Mouse (Mus musculus) forelimb bud, embryonic 11.5 days (tissue): ENCODE measurements at regions not wholly inside any gene's neighbourhood (a gene's known extent, or its start where the extent isn't known, plus 50 kb on each side); places are given as distances from the start of the nearest gene placed in this dataset.

Source experiments
- DNase-seq: peaks from one replicate; pipeline ENCODE4 v3.0.0-alpha.2; 2012; ENCODE audit warnings: low read depth, low spot score

GRCm38 (mm10) chr4:127639765-127640164 is 281.8 kb upstream of the Gjb5 start:
- DNase-seq = no peak

DNA sequence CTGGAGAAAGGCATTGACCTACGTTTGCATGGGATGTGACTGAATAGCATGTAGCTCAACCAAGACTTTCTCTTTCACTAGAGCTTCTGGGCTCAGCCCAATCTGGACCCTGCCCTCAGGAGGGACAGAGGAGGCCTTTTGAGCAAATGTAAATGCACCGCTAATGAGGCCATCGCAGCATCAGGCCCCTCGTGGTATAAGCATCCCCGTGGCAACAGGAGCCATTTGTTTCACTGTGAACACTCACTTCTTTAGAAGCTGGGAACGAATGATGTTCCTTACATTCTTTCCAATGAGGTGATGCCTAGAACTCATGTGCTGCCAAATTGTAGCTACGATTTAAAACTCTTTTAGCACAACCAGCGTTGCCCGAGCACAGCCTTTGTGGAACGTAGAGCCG is 279.0 kb upstream of the Gjb5 start:
- no peak for DNase-seq

DNA sequence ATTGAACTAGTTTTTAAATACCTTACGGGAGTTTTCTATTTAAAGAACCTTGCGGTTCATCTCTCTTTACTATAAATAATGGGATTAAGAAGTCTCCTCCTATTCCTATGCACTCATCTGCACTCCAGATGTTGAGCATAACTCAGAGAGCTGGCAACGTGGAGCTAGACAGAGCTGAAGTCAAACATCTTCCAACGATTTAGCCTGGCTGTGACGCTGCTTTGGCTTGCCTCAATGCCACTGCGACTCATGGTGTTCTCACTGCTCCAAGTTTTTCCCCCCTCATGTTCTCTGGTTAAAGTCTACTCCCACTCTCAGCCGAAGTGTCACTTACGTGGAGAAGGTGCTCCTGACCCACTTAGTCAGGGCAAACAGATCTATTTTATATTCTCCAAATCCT is 277.3 kb upstream of the Gjb5 start:
- DNase-seq = no peak

DNA sequence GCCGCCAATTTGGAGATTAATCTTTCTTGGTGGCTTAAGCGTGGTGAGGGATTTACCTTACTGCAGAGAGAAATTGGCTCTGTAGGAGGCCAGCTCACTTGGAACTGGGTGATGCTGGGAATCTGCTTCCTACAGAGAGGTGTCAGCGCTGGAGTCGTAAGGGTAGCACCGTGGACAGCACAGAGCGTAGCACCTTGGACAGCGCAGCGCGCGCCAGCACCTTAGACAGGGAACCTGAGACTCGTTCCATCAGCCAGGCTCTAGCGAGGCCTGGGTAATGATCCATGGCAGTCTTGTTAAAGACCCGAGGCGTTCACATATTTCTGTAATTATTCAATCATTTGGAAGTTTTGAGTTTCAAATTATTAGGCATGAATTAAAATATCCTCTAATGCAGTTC is 261.9 kb upstream of the Gjb5 start:
- peak; percentile 84 for DNase-seq

DNA sequence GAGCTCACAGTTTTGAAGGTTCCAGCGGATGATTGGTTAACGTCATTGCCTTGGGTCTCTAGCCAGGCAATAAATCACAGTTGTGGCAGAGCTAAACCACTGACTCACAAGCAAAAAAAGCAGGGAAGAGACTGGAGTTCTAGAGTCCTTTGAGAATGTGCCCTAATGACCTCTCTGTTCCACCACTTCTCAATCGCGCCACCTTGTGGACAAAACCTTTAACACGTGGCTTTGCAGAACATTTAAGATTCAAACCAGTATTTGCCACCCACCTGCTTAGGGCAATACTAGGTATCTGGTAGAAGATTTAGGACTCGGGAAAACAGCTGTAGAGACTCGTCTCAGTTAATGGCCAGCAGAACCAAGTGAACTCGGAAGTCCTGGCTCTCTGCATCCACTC is 254.8 kb upstream of the Gjb5 start:
- DNase-seq = peak; percentile 39

DNA sequence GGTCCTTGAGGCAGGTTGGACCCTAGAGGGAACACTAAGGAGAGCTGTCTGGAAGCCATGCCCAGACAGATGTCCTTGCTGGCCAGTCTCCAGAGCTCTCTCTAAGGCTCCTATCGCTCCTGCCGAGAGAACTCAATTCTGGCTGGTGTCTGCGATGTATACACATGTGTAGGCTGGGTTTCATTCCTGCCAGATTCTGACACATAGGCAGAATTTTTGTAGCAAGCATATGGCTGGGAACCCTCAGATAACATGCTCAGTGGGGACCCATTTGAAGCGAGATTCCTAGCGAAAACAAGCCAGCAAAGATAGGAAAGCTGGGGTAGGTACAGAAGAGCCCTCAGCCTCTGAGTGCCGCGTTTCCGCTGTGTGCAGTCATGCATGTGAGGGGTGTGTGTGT is 242.9 kb upstream of the Gjb5 start:
- DNase-seq = no peak

DNA sequence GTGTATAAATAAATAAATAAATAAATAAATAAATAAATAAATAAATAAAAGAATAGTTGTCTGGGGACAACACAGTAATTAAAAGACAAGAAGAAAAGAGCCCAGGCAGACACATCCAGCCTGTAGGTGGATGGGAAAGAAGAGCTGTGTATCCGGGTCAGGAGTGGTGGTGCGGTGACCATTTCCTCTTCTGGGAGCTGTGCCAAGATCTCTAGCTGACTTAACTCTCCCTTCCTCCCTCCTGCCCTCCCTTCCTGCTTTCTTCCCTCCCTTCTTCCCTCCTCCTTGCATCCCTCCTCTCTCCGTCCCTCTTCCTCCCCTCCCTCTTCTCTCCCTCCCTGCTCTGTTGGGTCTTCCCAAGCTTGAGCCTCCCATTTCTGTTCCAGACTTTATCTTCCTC is 240.6 kb upstream of the Gjb5 start:
- DNase-seq = no peak

DNA sequence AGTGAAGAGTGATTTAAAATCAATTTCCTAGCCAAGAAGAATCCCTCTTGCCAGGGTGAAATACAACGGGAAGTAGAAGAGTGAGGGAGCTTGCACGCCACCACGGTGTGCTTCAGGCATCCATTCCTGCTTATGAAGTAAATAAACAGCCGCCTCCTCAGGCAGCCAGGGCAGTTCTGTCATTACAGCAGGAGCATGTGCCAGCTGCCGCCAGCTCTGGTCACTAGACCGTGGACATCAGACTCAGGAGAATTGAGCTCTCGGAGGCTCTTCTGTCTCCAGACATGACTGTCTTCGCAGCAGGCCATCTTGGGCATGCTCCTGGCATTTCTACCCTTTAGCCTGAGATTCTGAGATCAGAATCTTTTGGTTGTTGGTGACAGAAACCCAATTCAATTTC is 236.1 kb upstream of the Gjb5 start:
- DNase-seq = no peak

DNA sequence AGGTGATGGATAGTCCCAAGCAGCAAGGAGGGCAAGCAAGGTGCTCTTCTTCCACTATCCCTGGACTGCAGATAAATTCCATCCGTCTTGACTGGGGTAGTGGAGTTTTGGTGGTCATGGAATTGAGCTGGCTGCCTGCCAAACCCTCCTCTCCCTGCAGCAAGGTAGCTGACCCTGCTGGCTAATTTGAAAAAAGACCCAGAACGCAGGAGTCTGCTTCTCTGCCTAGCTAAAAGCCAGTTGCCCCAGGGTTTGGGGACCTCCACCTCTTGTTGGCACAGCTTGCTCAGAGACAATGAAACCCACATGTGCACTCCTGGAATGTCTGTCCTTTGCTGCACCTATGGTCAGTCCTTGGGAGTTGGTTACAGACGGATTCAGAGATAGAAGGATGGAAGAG is 233.6 kb upstream of the Gjb5 start:
- no peak for DNase-seq

DNA sequence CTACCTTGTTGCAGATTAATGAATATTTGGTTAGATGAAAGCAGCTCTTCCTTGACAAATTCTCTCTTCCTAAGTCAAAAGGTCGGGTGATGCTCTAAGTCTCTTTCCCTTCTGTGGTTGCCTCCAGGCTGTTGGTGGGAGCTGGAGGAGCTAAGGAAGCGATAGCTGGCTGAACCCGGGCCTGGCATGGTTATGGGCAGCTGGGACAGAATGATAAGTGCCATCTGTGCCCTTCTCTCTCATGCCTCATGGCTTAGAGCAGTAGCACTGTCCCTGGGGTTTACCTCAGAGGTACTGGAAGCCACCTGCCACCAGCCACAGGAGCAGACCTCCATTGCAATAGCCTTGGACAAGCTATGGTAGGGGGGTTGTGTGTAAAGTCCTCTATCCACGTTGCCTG is 228.8 kb upstream of the Gjb5 start:
- DNase-seq = no peak

- DNase-seq = no peak
These were observed 218.5 kb upstream of the Gjb5 start for GRCm38 (mm10) chr4:127576521-127576920.

GRCm38 (mm10) chr4:127562602-127563001 is 204.6 kb upstream of the Gjb5 start:
- DNase-seq = peak; percentile 36

GRCm38 (mm10) chr4:127558572-127558971 is 200.6 kb upstream of the Gjb5 start:
- DNase-seq = no peak

- DNase-seq = no peak
These were observed 194.7 kb upstream of the Gjb5 start for GRCm38 (mm10) chr4:127552456-127553225.

DNA sequence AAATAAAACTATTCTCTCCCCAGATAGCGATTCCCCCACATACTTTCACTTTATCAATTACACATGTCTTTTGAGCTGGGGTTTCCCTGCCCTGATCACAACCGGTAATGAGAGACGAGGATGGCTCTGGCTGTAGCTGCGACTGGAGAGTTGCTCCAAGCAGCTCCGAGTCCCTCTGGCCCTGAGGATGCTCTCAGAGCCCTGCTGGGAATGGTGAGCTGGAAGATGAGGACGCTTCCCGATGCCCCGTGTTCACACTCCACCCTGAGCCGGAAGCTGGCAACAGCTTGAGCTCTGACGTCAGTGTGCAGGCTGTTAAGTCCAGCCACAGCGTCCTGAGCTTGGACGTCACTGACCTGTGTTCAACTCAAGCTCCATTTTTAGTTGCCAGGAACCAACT is 191.6 kb upstream of the Gjb5 start:
- DNase-seq = no peak

GRCm38 (mm10) chr4:127549018-127549417 is 191.0 kb upstream of the Gjb5 start:
- DNase-seq = no peak

DNA sequence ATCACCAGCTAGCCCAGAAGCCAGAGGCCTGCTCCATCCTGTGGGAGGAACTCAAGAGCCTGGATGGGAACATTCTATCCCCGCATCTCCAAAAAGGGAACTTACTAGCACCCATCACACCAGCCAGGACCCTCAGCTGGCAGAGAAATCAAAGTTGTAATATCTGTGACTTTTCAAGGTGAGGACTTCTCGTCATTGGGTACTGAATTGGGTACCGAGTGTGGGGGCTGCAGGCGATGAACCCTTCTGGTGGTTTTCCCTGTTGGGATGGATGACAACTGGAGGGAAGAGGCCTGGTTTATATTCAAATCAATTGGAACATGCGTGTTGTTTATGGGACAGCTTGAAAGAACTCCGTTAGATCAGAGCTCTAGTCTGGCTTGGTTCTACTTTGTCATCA is 187.1 kb upstream of the Gjb5 start:
- no peak for DNase-seq

DNA sequence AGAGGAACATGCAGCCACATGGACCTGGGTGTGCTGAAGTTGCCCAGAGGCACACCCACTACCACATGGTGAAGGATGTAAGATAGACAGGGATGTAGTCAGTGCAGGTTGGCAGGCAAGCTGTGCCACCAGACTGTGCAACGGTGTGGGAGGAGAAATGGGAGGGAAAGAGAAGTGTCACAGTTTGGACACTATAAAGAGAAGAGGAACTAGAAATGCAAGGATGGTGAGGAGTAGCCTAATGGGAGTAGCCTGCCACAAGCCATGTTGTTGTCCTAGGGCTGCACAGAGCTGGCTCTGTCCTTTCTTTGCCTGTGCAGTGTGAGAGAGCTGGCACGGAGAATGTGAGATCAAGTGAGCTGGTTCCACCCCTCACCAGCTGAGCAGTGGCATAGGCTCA is 185.3 kb upstream of the Gjb5 start:
- DNase-seq = no peak

- DNase-seq = no peak
These were observed 184.8 kb upstream of the Gjb5 start for GRCm38 (mm10) chr4:127542771-127543170.

GRCm38 (mm10) chr4:127536952-127537351 is 179.0 kb upstream of the Gjb5 start:
- no peak for DNase-seq

DNA sequence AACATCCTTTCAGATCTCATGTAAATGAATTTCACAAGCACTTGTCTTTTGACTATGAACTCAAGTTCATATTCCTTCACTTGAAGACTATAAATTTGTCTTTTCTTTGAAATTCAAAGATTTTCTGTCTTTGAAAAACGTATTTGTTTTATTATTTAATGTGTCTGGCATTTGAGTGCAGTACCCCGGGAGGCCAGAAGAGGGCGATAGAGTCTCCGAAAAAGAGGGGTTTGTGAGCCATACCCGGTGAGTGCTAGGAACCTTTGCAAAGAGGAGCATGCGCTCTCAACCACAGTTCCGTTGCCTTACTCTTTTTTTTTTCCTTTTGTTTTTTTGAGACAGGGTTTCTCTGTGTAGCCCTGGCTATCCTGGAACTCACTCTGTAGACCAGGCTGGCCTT is 177.6 kb upstream of the Gjb5 start:
- no peak for DNase-seq

GRCm38 (mm10) chr4:127534411-127534810 is 176.4 kb upstream of the Gjb5 start:
- DNase-seq = no peak

DNA sequence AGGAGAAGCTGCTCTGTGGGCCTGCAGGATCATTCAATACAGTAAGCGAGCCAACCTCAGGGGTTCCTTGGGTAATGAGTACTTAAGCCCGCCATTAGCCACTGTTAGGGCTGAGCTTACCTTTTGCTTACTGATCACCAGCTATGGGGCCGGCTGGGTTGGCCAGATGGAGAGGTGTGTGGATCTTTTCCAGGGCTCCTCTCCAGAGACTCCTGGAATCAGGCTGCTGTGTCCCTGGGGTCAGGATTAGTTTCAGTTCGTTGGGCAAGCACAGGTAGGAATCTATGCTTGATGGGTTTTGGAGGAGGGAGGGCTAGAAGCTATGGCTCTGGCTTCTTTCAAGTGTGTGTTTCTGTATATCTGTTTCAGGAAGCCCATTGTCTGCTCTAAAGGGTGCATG is 175.7 kb upstream of the Gjb5 start:
- DNase-seq = no peak

GRCm38 (mm10) chr4:127530779-127531178 is 172.8 kb upstream of the Gjb5 start:
- no peak for DNase-seq
